Mouse (Mus musculus) olfactory bulb, adult 2 months (tissue): ENCODE measurements around the gene Gpat3.

Source experiments
- CTCF ChIP-seq: fragments of 200-500 bp; IDR thresholded peaks from 2 replicates; pipeline ENCODE4 v1.5.1; 2012; ENCODE audit warnings: low read depth, mild to moderate bottlenecking, low read length, moderate library complexity; ENCODE audit not compliant: insufficient read depth
- POLR2A ChIP-seq: fragments of 200-500 bp; IDR thresholded peaks from 2 replicates; pipeline ENCODE4 v1.6.1; 2012; ENCODE audit warnings: mild to moderate bottlenecking, low read depth, low read length, moderate library complexity; ENCODE audit not compliant: insufficient read depth

DNA sequence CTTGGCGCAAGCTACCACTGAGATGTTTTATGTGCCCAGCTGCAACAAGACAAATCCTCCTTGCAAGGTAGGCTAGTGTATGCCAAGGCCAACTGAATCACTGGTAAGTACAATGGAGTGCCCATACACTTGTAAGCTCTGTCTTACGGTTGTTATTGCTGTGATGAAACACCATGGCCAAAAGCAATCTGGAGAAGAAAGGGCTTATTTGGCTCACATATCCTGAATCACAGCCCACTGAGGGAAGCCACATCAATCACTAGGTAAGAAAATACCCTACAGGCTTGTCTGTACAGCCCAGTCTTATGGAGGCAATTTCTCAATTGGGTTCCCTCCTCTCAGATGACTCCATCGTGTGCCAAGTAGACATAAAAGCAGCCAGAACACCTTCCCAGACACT is 16.8 kb upstream of the Gpat3 start:
- TF ChIP-seq POLR2A: no peak
- no peak for TF ChIP-seq CTCF
